Mouse (Mus musculus) ES-E14 (cell line): ENCODE measurements at regions not wholly inside any gene's neighbourhood (a gene's known extent, or its start where the extent isn't known, plus 50 kb on each side); places are given as distances from the start of the nearest gene placed in this dataset.

Experiments
- DNase-seq: peaks from one replicate; pipeline ENCODE4 v3.0.0-alpha.2; 2013; ENCODE audit warnings: low read depth, low spot score
- H3K27ac ChIP-seq: 2 replicates; pipeline ENCODE4 v1.5.1; 2012; ENCODE audit warnings: low read depth, mild to moderate bottlenecking, low read length, moderate library complexity, mixed read lengths; ENCODE audit not compliant: poor library complexity, insufficient read depth, severe bottlenecking
- H3K36me3 ChIP-seq: 2 replicates; pipeline ENCODE4 v1.6.1; 2012; ENCODE audit warnings: mild to moderate bottlenecking, low read length, moderate library complexity, mixed read lengths; ENCODE audit not compliant: control insufficient read depth, poor library complexity, insufficient read depth, severe bottlenecking
- H3K4me1 ChIP-seq, 2 experiments: fragments of 150-350 bp in 1 of 2; sonication (generic) in 1 of 2; 2 replicates each; pipeline ENCODE4 v1.6.1; 2012; ENCODE audit warnings: low read length in 2 of 2, mild to moderate bottlenecking in 1 of 2, mixed read lengths in 1 of 2; ENCODE audit not compliant: control insufficient read depth in 2 of 2, insufficient read depth in 2 of 2, poor library complexity in 1 of 2
- H3K4me3 ChIP-seq, 2 experiments: fragments of 150-350 bp in 1 of 2; sonication (generic) in 1 of 2; 2 replicates each; pipeline ENCODE4 v1.5.1; 2012; ENCODE audit warnings: low read length in 2 of 2, low read depth in 1 of 2, mild to moderate bottlenecking in 1 of 2, mixed read lengths in 1 of 2; ENCODE audit not compliant: insufficient read depth in 1 of 2, poor library complexity in 1 of 2, severe bottlenecking in 1 of 2
- H3K9ac ChIP-seq: 2 replicates; pipeline ENCODE4 v1.6.1; 2012; ENCODE audit warnings: low read depth, mild to moderate bottlenecking, low read length, mixed read lengths; ENCODE audit not compliant: poor library complexity, insufficient read depth, severe bottlenecking
- H3K9me3 ChIP-seq: fragments of 150-350 bp; sonication (generic); 2 replicates; pipeline ENCODE4 v1.6.1; 2012; ENCODE audit warnings: low read depth, mild to moderate bottlenecking, low read length; ENCODE audit not compliant: control insufficient read depth, insufficient read depth
- CHD2 ChIP-seq: IDR thresholded peaks from 2 replicates; pipeline ENCODE4 v1.6.1; 2014; ENCODE audit warnings: mild to moderate bottlenecking, low read depth, low read length, inconsistent platforms
- HCFC1 ChIP-seq: IDR thresholded peaks from 2 replicates; pipeline ENCODE4 v1.6.1; 2012; ENCODE audit warnings: low read length, inconsistent platforms, borderline replicate concordance; ENCODE audit not compliant: insufficient read depth
- MAFK ChIP-seq: IDR thresholded peaks from 2 replicates; pipeline ENCODE4 v1.6.1; 2014; ENCODE audit warnings: mild to moderate bottlenecking, low read depth, low read length, inconsistent platforms; ENCODE audit not compliant: insufficient read depth
- ZC3H11A ChIP-seq: IDR thresholded peaks from 2 replicates; pipeline ENCODE4 v1.6.1; 2012; ENCODE audit warnings: low read depth, mild to moderate bottlenecking, inconsistent platforms, low read length, borderline replicate concordance
- ZNF384 ChIP-seq: IDR thresholded peaks from 2 replicates; pipeline ENCODE4 v1.6.1; 2012; ENCODE audit warnings: low read depth, low read length, inconsistent platforms
- in situ Hi-C, 2 experiments: fragments of 600-800 bp; cut with MboI; formaldehyde crosslinking; loops; one replicate each; pipeline ENCODE4 v1.15.1; 2025; ENCODE audit warnings: low sequenced_read_pairs in 2 of 2, inconsistent platforms in 1 of 2; ENCODE audit not compliant: unreplicated experiment in 2 of 2

DNA sequence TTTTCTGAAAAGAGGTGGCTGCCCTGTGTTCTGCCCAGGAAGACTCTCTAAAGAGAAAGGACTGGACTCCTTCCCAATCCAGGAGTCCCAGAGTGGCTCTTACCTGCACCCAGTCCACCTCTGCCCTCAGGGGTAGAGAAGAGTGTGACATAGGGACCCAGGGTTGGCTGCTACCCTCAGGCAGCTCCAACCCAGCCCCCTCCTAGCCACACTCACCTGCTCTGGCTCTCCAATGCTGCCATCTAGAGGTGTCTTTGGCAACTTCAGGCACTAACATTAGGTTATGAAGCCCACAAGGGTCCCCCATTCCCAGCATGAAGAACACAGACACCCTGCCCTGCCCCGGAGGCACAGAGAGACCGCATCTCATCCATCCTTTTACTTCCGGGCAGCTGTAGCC, 82.4 kb upstream of the Csf3r start:
- in situ Hi-C loops, result no loop called here
- no peaks in the 10 kb centered on the region for H3K36me3 ChIP-seq
- peak; percentile 73 for DNase-seq
- H3K27ac ChIP-seq, result no peak overlapping the region
- no peak overlapping the region for H3K4me3 ChIP-seq
- peaks cover 0 to 25% of the 10 kb centered on the region in 2 experiments; a peak in 2 of 4 replicates for H3K4me1 ChIP-seq
- no peak for TF ChIP-seq ZNF384
- peak; percentile 52; the same call in 1 of the 2 replicates for TF ChIP-seq ZC3H11A
- H3K9me3 ChIP-seq, result no peaks in the 10 kb centered on the region
- peak overlapping the region; percentile 37; the same call in 1 of the 2 replicates for H3K9ac ChIP-seq

- no peak overlapping the region for H3K9ac ChIP-seq
- no peaks in the 10 kb centered on the region for H3K36me3 ChIP-seq
- TF ChIP-seq HCFC1, result no peak
- TF ChIP-seq ZC3H11A, result no peak
- TF ChIP-seq MAFK, result no peak
- no peak for TF ChIP-seq CHD2
- TF ChIP-seq ZNF384, result no peak
- no peak overlapping the region for H3K4me3 ChIP-seq
- no peak for DNase-seq
- H3K27ac ChIP-seq, result no peak overlapping the region
- H3K4me1 ChIP-seq, result peaks cover 0 to 12% of the 10 kb centered on the region in 2 experiments; a peak in 2 of 4 replicates
- H3K9me3 ChIP-seq, result no peaks in the 10 kb centered on the region
- in situ Hi-C loops, result no loop called here
Observed at GRCm38 (mm10) chr4:125945062-125945461, 79.3 kb upstream of the Csf3r start.

DNA sequence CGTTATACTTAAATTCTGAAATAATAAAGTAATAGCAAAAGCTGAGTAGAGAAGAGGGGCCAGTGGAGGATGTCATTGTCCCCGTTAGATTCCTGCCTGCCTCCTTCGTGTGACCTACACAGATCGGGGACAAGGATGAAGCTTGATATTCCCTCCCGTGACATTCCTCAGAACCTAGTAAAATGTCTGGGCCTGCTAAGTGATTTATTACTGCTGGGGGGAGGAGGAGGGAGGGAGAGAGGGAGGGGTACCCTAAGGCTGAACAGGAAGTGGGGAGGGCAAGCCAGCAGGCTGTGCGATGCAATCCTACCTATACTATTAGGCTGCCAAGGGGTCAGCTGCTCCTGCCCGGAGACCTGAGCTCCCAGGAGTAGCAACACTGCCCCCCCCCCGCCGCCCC, 64.9 kb upstream of the Csf3r start:
- H3K27ac ChIP-seq, result no peak overlapping the region
- TF ChIP-seq CHD2 (no peak), ZC3H11A (no peak), ZNF384 (no peak), HCFC1 (no peak), MAFK (no peak)
- H3K4me1 ChIP-seq, result peaks cover 0 to 2% of the 10 kb centered on the region in 2 experiments; a peak in 1 of 4 replicates
- no peaks in the 10 kb centered on the region for H3K9me3 ChIP-seq
- no peaks in the 10 kb centered on the region for H3K36me3 ChIP-seq
- no peak overlapping the region for H3K4me3 ChIP-seq
- H3K9ac ChIP-seq, result no peak overlapping the region
- DNase-seq, result no peak
- in situ Hi-C loops, result no loop called here

- H3K36me3 ChIP-seq, result no peaks in the 10 kb centered on the region
- DNase-seq, result no peak
- peaks cover 0 to 2% of the 10 kb centered on the region in 2 experiments; a peak in 1 of 4 replicates for H3K4me1 ChIP-seq
- no peaks in the 10 kb centered on the region for H3K9me3 ChIP-seq
- no peak overlapping the region for H3K4me3 ChIP-seq
- H3K9ac ChIP-seq, result no peak overlapping the region
- in situ Hi-C loops, result no loop called here
- no peak overlapping the region for H3K27ac ChIP-seq
- no peak for TF ChIP-seq CHD2
- no peak for TF ChIP-seq HCFC1
- TF ChIP-seq ZNF384, result no peak
- TF ChIP-seq ZC3H11A, result no peak
- TF ChIP-seq MAFK, result no peak
Observed at GRCm38 (mm10) chr4:125960704-125961279, 63.6 kb upstream of the Csf3r start.

DNA sequence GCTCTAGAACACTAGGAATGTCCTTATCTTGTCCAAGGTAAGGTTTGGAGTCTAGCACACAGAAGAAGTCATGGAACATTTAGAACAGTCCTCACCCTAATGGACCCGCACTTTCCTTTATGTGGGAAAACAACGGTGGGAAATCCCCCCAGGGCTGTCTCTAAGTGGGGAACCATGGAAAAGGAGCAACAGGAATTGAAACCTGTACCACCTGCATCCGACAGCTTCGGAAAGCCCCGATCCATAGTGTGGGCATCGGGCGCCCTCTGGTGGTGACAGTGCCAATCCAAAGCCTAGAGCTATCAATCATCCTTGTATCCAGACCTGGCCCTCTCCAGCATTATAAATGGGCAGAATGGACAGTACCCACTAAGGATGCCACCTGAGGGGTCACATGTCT, 61.7 kb upstream of the Csf3r start:
- peak; percentile 61 for DNase-seq
- Histone ChIP-seq H3K9me3 (no peaks in the 10 kb centered on the region), H3K4me3 (no peak overlapping the region), H3K27ac (no peak overlapping the region), H3K9ac (no peak overlapping the region), H3K36me3 (no peaks in the 10 kb centered on the region), H3K4me1 (no peaks in the 10 kb centered on the region; a peak in 2 of 4 replicates)
- in situ Hi-C loops, result no loop called here
- no peak for TF ChIP-seq MAFK
- peak; percentile 80; the same call in 1 of the 2 replicates for TF ChIP-seq ZC3H11A
